Mouse (Mus musculus): ENCODE data around the gene Zfp462. TPM values are rescaled to one million over a fixed set of nuclear protein-coding genes. Genes with fewer than 3 reads are reported as not detected.
A peak's percentile ranks its signal among the peaks of the same experiment; 100 is the strongest.
"Not testable (repeated sequence)": the region's sequence is repeated elsewhere in the genome, so short reads cannot be mapped to it uniquely, and the experiment has no call there.

The Zfp462 gene
- 0.33 and 0.38 TPM in 2 replicates for polyA plus RNA-seq (2016; fragmentation: Nextera tagmentation; extraction: Ambion mirVana)

- H3K27ac ChIP-seq: no peak within 1 kb of the TSS
Measured at GRCm38 (mm10) chr4:54944921-54945430, at the start of gene Zfp462. Zfp462 (plus strand) TSS chr4:54945048.

GRCm38 (mm10) chr4:54896017-54896416, 48.8 kb upstream of the Zfp462 start:
- ATAC-seq: no peak
- H3K9ac ChIP-seq: no peak overlapping the region
- 77% methylated on average over 4 of the region's 4 CpGs for WGBS (ENCODE audit: insufficient replicate concordance)

More at GRCm38 (mm10) chr4:54944921-54945430, at the start of gene Zfp462:
- Histone ChIP-seq H3K9ac (no peak within 1 kb of the TSS), H3K27me3 (replicated peaks) (peaks cover 63% of the 10 kb centered on the region), H3K36me3 (no peaks in the 10 kb centered on the region), H3K4me1 (no peaks in the 10 kb centered on the region), H3K9me3 (replicated peaks) (no peaks in the 10 kb centered on the region), H3K4me2 (peak within 1 kb of the TSS; percentile 65), H3K4me3 (peak within 1 kb of the TSS; percentile 46)
- no peak for ATAC-seq
- WGBS (ENCODE audit: insufficient replicate concordance): 1% methylated on average over 38 of the region's 43 CpGs

GRCm38 (mm10) chr4:54904641-54905040, 40.2 kb upstream of the Zfp462 start:
- Histone ChIP-seq H3K27me3 (replicated peaks) (no peaks in the 10 kb centered on the region), H3K9me3 (replicated peaks) (no peaks in the 10 kb centered on the region), H3K4me2 (no peak overlapping the region), H3K4me1 (no peaks in the 10 kb centered on the region), H3K9ac (no peak overlapping the region), H3K4me3 (no peak overlapping the region), H3K27ac (no peak overlapping the region), H3K36me3 (no peaks in the 10 kb centered on the region)
- 61% methylated on average over 8 of the region's 8 CpGs for WGBS (ENCODE audit: insufficient replicate concordance)
- ATAC-seq: no peak

More at GRCm38 (mm10) chr4:54896017-54896416, 48.8 kb upstream of the Zfp462 start:
- Histone ChIP-seq H3K4me3 (no peak overlapping the region), H3K4me1 (no peaks in the 10 kb centered on the region), H3K36me3 (no peaks in the 10 kb centered on the region), H3K27me3 (replicated peaks) (no peaks in the 10 kb centered on the region), H3K4me2 (no peak overlapping the region), H3K27ac (no peak overlapping the region), H3K9me3 (replicated peaks) (no peaks in the 10 kb centered on the region)

GRCm38 (mm10) chr4:54905399-54905953, 39.4 kb upstream of the Zfp462 start:
- 63% methylated on average over 7 of the region's 7 CpGs for WGBS (ENCODE audit: insufficient replicate concordance)

GRCm38 (mm10) chr4:54910300-54910699, 34.5 kb upstream of the Zfp462 start:
- ATAC-seq: no peak
- H3K9ac ChIP-seq: no peak overlapping the region
- H3K4me3 ChIP-seq: no peak overlapping the region
- no peak overlapping the region for H3K27ac ChIP-seq
- no peaks in the 10 kb centered on the region for H3K27me3 ChIP-seq (replicated peaks)
- H3K9me3 ChIP-seq (replicated peaks): no peaks in the 10 kb centered on the region
- no peaks in the 10 kb centered on the region for H3K4me1 ChIP-seq
- no peak overlapping the region for H3K4me2 ChIP-seq
- no peaks in the 10 kb centered on the region for H3K36me3 ChIP-seq
- 67% methylated on average over 3 of the region's 3 CpGs for WGBS (ENCODE audit: insufficient replicate concordance)

More at GRCm38 (mm10) chr4:54905399-54905953, 39.4 kb upstream of the Zfp462 start:
- H3K4me1 ChIP-seq: no peaks in the 10 kb centered on the region
- no peak overlapping the region for H3K4me2 ChIP-seq
- no peak overlapping the region for H3K4me3 ChIP-seq
- no peak overlapping the region for H3K27ac ChIP-seq
- H3K27me3 ChIP-seq (replicated peaks): no peaks in the 10 kb centered on the region
- no peaks in the 10 kb centered on the region for H3K36me3 ChIP-seq
- H3K9me3 ChIP-seq (replicated peaks): no peaks in the 10 kb centered on the region
- ATAC-seq: no peak
- H3K9ac ChIP-seq: no peak overlapping the region

- H3K9me3 ChIP-seq (replicated peaks): no peaks in the 10 kb centered on the region
Measured at GRCm38 (mm10) chr4:54918276-54918675, 26.6 kb upstream of the Zfp462 start.

GRCm38 (mm10) chr4:54923386-54923785, 21.5 kb upstream of the Zfp462 start:
- Histone ChIP-seq H3K36me3 (no peaks in the 10 kb centered on the region), H3K27me3 (replicated peaks) (no peaks in the 10 kb centered on the region), H3K4me1 (no peaks in the 10 kb centered on the region), H3K9me3 (replicated peaks) (no peaks in the 10 kb centered on the region), H3K27ac (no peak overlapping the region), H3K9ac (no peak overlapping the region), H3K4me2 (no peak overlapping the region), H3K4me3 (no peak overlapping the region)
- ATAC-seq: no peak
- WGBS (ENCODE audit: insufficient replicate concordance): 69% methylated on average over 2 of the region's 2 CpGs

More at GRCm38 (mm10) chr4:54918276-54918675, 26.6 kb upstream of the Zfp462 start:
- no peak overlapping the region for H3K4me3 ChIP-seq
- WGBS (ENCODE audit: insufficient replicate concordance): 60% methylated on average over 3 of the region's 3 CpGs
- no peak overlapping the region for H3K27ac ChIP-seq
- H3K36me3 ChIP-seq: no peaks in the 10 kb centered on the region
- H3K4me1 ChIP-seq: no peaks in the 10 kb centered on the region
- no peak overlapping the region for H3K9ac ChIP-seq
- H3K27me3 ChIP-seq (replicated peaks): no peaks in the 10 kb centered on the region
- H3K4me2 ChIP-seq: no peak overlapping the region
- no peak for ATAC-seq

GRCm38 (mm10) chr4:54924306-54924705, 20.5 kb upstream of the Zfp462 start:
- Histone ChIP-seq H3K9ac (no peak overlapping the region), H3K27me3 (replicated peaks) (no peaks in the 10 kb centered on the region), H3K4me1 (no peaks in the 10 kb centered on the region), H3K9me3 (replicated peaks) (no peaks in the 10 kb centered on the region), H3K36me3 (no peaks in the 10 kb centered on the region), H3K4me2 (no peak overlapping the region), H3K27ac (no peak overlapping the region), H3K4me3 (no peak overlapping the region)
- no peak for ATAC-seq
- 58% methylated on average over 2 of the region's 2 CpGs for WGBS (ENCODE audit: insufficient replicate concordance)

- H3K36me3 ChIP-seq; H3K4me3 ChIP-seq; H3K9ac ChIP-seq; ATAC-seq; H3K4me2 ChIP-seq; H3K27me3 ChIP-seq (replicated peaks); H3K9me3 ChIP-seq (replicated peaks); H3K27ac ChIP-seq; H3K4me1 ChIP-seq: not testable (repeated sequence)
- 59% methylated on average over 5 of the region's 5 CpGs for WGBS (ENCODE audit: insufficient replicate concordance)
Measured at GRCm38 (mm10) chr4:54926456-54926855, 18.4 kb upstream of the Zfp462 start.

- WGBS (ENCODE audit: insufficient replicate concordance): 76% methylated on average over 8 of the region's 8 CpGs
- H3K27ac ChIP-seq; H3K4me1 ChIP-seq; ATAC-seq; H3K4me2 ChIP-seq; H3K9ac ChIP-seq; H3K36me3 ChIP-seq; H3K9me3 ChIP-seq (replicated peaks); H3K27me3 ChIP-seq (replicated peaks); H3K4me3 ChIP-seq: not testable (repeated sequence)
Measured at GRCm38 (mm10) chr4:54927321-54928062, 17.4 kb upstream of the Zfp462 start.

- 58% methylated on average over 2 of the region's 2 CpGs for WGBS (ENCODE audit: insufficient replicate concordance)
Measured at GRCm38 (mm10) chr4:54929686-54930085, 15.2 kb upstream of the Zfp462 start.

GRCm38 (mm10) chr4:54932668-54933067, 12.2 kb upstream of the Zfp462 start:
- Histone ChIP-seq H3K27ac (no peak overlapping the region), H3K27me3 (replicated peaks) (no peaks in the 10 kb centered on the region), H3K4me2 (no peak overlapping the region), H3K9ac (no peak overlapping the region), H3K4me3 (no peak overlapping the region), H3K4me1 (no peaks in the 10 kb centered on the region), H3K9me3 (replicated peaks) (no peaks in the 10 kb centered on the region), H3K36me3 (no peaks in the 10 kb centered on the region)
- ATAC-seq: no peak
- 27% methylated on average over 2 of the region's 2 CpGs for WGBS (ENCODE audit: insufficient replicate concordance)

More at GRCm38 (mm10) chr4:54929686-54930085, 15.2 kb upstream of the Zfp462 start:
- H3K9me3 ChIP-seq (replicated peaks): no peaks in the 10 kb centered on the region
- no peaks in the 10 kb centered on the region for H3K36me3 ChIP-seq
- no peak overlapping the region for H3K27ac ChIP-seq
- no peaks in the 10 kb centered on the region for H3K27me3 ChIP-seq (replicated peaks)
- no peaks in the 10 kb centered on the region for H3K4me1 ChIP-seq
- H3K4me2 ChIP-seq: no peak overlapping the region
- no peak for ATAC-seq
- no peak overlapping the region for H3K9ac ChIP-seq
- no peak overlapping the region for H3K4me3 ChIP-seq

Measured in liver, embryonic 12.5 days (tissue).